Mouse (Mus musculus) embryonic facial prominence, embryonic 15.5 days (tissue): Measurements from ENCODE around the gene Lrch1. TPM values are rescaled to one million over a fixed set of nuclear protein-coding genes. Genes with fewer than 3 reads are reported as not detected.

Experiments used
- ATAC-seq: fragments of 200-750 bp; cut with Nextera tagmentation; 2 replicates; pipeline ENCODE4 v1.8.0; 2017; ENCODE audit warnings: low read depth, moderate TSS enrichment; ENCODE audit not compliant: insufficient number of reproducible peaks, low FRiP score, low TSS enrichment
- H3K27ac ChIP-seq: fragments of 300-500 bp; sonication (generic); replicated peaks from 2 replicates; pipeline ENCODE4 v1.5.1; 2015; ENCODE audit warnings: mild to moderate bottlenecking, inconsistent platforms
- H3K27me3 ChIP-seq: fragments of 300-500 bp; sonication (generic); 2 replicates; pipeline ENCODE4 v1.6.1; 2015; ENCODE audit warnings: inconsistent platforms
- H3K36me3 ChIP-seq: fragments of 300-500 bp; sonication (generic); 2 replicates; pipeline ENCODE4 v1.6.1; 2015; ENCODE audit warnings: mild to moderate bottlenecking, inconsistent platforms
- H3K4me1 ChIP-seq: fragments of 300-500 bp; sonication (generic); 2 replicates; pipeline ENCODE4 v1.6.1; 2015; ENCODE audit warnings: inconsistent platforms
- H3K4me2 ChIP-seq: fragments of 300-500 bp; sonication (generic); replicated peaks from 2 replicates; pipeline ENCODE4 v1.6.1; 2015; ENCODE audit warnings: mild to moderate bottlenecking, inconsistent platforms
- H3K4me3 ChIP-seq: fragments of 300-500 bp; sonication (generic); replicated peaks from 2 replicates; pipeline ENCODE4 v1.5.1; 2015; ENCODE audit warnings: mild to moderate bottlenecking, inconsistent platforms
- H3K9ac ChIP-seq: fragments of 300-500 bp; sonication (generic); 2 replicates; pipeline ENCODE4 v1.6.1; 2015; ENCODE audit warnings: inconsistent platforms
- H3K9me3 ChIP-seq: fragments of 300-500 bp; sonication (generic); replicated peaks from 2 replicates; pipeline ENCODE4 v1.6.1; 2016; ENCODE audit warnings: inconsistent platforms
- WGBS: fragments of 180-500 bp; shearing (Covaris S2); methylation state at CpG from one replicate; pipeline ENCODE4 v1.1.7; 2015; 5-methylcytosine and 5-hydroxymethylcytosine counted together
- polyA plus RNA-seq: library from polyadenylated mRNA; unstranded; fragments of >200 nt; fragmentation: Nextera tagmentation; extraction: Ambion mirVana; gene quantifications from 2 replicates; pipeline ENCODE4 v1.2.1, GENCODE M21; 2015

Gene Lrch1
- polyA plus RNA-seq, 1 experiment from 2014 or later = 18.8 TPM

DNA sequence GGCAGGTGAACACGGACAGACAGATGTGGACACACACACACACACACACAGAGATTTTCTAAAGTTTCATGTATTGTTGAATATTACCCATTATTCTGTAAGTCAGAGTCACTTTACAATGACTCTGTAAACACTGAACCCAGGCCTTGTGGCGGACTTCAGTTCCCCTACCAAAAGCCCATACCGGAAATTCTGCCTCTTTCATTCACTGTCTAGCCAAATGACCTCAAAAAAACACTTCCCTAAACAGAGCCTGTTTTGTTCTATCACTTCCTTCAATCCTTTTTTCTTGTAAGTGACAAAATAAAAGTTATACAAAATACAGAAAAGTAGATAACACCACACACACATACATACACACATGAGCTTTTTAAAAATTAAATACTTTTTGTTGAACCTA, 41.7 kb downstream of the Lrch1 start:
- no peak for ATAC-seq
- no peaks in the 10 kb centered on the region for H3K27me3 ChIP-seq
- 69% methylated on average over 3 of the region's 3 CpGs for WGBS

DNA sequence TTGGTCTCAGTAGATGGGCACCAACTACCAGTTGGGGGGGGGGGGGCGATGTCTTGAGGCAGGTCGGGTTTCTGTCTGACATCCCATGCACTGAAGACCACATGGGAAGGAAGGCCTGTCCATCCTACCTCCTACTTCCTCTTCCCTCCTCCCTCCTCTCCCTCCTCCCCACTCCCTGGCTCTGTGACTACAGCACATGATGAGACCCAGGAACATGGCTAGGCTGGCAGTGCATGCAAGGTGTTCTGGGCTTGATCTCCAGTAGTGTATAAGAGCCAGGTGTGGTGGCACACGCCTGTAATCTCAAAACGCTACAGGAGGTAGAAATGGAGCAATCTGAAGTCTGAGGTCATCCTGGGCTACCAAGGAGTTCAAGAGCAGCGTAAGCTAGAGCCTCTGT, 43.2 kb downstream of the Lrch1 start:
- Histone ChIP-seq H3K4me2 (no peak overlapping the region), H3K4me1 (peaks cover 16% of the 10 kb centered on the region; the same call in 1 of the 2 replicates), H3K36me3 (no peaks in the 10 kb centered on the region), H3K27me3 (no peaks in the 10 kb centered on the region), H3K27ac (no peak overlapping the region), H3K4me3 (no peak overlapping the region), H3K9ac (no peak overlapping the region), H3K9me3 (no peaks in the 10 kb centered on the region)
- WGBS = 90% methylated on average over 5 of the region's 5 CpGs
- no peak; the same call in 1 of the 2 replicates for ATAC-seq

More for the DNA sequence above, 41.7 kb downstream of the Lrch1 start:
- Histone ChIP-seq H3K36me3 (no peaks in the 10 kb centered on the region), H3K4me1 (peaks cover 14% of the 10 kb centered on the region), H3K4me3 (no peak overlapping the region), H3K4me2 (no peak overlapping the region), H3K9ac (no peak overlapping the region), H3K27ac (no peak overlapping the region), H3K9me3 (no peaks in the 10 kb centered on the region)

DNA sequence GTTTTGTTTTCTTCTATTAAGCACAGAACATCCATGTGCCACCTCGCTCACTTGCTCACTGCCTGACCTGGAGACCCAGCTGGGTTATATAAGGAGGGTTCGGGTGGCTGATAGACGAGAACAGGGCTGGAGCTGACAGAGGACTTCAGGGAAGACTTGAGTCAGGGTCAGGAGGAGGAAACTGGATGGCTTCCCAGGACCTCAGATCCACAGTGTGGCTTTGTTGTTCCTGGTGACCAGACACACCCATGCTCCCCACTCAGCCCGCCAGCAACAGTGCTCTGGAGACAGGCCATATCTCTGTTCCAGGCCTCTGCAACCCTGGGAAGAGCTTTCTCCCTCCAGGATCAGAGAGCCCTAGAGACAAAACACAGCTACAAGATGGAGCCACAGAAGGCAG, 44.6 kb downstream of the Lrch1 start:
- Histone ChIP-seq H3K27me3 (no peaks in the 10 kb centered on the region), H3K4me2 (no peak overlapping the region), H3K4me3 (no peak overlapping the region), H3K36me3 (no peaks in the 10 kb centered on the region), H3K9ac (no peak overlapping the region), H3K4me1 (peaks cover 16% of the 10 kb centered on the region; the same call in 1 of the 2 replicates), H3K27ac (no peak overlapping the region), H3K9me3 (no peaks in the 10 kb centered on the region)
- ATAC-seq = no peak
- 72% methylated on average over 4 of the region's 4 CpGs for WGBS

DNA sequence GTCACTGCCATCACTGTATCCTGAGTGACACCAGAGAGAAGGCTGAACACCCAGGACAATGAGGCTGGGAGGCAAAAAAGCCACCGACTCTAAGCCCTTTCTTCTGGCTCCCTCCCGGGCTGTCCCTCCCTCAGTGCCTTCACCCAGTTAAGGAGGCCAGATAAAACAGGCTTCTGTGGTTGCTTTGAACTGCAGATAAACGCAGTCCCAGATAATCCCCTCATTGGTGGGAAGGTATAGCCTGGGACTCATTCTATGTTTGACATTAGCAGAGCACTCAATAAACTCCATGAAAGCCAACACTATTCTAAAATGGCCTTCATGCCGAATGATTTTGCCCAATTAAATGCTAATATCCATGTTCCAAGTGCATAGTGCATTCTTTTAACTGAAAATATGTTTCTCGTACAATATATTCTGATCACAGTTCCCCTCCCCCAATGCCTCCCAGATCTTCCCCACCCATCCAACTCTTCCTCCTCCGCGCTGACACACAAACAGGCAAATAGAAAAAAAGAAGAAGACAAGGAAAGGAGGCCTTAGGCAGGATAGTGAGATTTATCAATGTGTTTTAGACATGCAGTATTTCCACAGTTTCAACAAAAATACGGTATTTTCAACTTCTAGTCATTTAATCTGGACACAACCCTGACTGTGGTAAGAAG, 46.8 kb downstream of the Lrch1 start:
- no peak overlapping the region for H3K9ac ChIP-seq
- no peak overlapping the region for H3K4me3 ChIP-seq
- H3K27ac ChIP-seq = no peak overlapping the region
- peaks cover 16% of the 10 kb centered on the region; the same call in 1 of the 2 replicates for H3K4me1 ChIP-seq
- H3K9me3 ChIP-seq = no peaks in the 10 kb centered on the region
- ATAC-seq = no peak
- no peaks in the 10 kb centered on the region for H3K27me3 ChIP-seq
- H3K36me3 ChIP-seq = no peaks in the 10 kb centered on the region
- H3K4me2 ChIP-seq = no peak overlapping the region
- 58% methylated on average over 8 of the region's 8 CpGs for WGBS

DNA sequence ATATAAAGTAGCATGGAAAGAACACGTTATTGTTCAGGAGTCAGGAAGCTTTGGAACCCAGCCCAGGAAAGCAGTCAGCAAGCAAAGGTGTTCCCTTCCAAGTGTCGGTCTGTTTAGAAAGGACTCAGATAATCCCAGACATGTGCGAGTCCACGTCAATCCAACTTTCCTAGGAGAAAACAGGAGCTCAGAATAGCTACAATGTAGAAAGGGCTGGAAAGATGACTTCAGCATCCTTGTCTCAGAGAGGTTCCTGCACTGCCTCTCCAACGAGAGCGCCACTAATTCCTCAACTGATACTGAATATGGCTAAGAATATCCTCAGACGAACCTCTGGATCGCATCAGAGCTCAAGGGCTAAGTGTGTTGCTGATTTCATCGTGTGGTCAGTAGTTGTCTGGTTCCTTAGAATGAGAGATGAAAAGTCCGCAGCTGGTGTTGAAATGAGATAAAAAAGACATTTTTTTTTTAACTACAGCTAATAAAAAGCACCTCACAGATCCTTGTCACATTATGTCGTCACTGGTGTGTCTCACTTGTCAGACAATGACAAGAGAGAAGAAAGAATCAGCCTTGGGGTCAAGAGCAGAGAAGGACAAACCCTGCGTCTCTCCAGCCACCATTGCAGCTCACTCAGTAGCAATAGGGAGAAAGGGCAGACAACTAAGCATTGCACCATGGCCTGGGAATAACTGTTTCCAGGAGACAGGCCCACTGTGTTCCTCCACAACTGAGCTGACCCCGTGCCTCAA, 47.5 kb downstream of the Lrch1 start:
- H3K4me2 ChIP-seq = no peak overlapping the region
- H3K27ac ChIP-seq = no peak overlapping the region
- H3K4me1 ChIP-seq = peaks cover 16% of the 10 kb centered on the region; the same call in 1 of the 2 replicates
- no peaks in the 10 kb centered on the region for H3K9me3 ChIP-seq
- 58% methylated on average over 13 of the region's 13 CpGs for WGBS
- no peak overlapping the region for H3K9ac ChIP-seq
- H3K27me3 ChIP-seq = no peaks in the 10 kb centered on the region
- no peaks in the 10 kb centered on the region for H3K36me3 ChIP-seq
- ATAC-seq = no peak
- no peak overlapping the region for H3K4me3 ChIP-seq

DNA sequence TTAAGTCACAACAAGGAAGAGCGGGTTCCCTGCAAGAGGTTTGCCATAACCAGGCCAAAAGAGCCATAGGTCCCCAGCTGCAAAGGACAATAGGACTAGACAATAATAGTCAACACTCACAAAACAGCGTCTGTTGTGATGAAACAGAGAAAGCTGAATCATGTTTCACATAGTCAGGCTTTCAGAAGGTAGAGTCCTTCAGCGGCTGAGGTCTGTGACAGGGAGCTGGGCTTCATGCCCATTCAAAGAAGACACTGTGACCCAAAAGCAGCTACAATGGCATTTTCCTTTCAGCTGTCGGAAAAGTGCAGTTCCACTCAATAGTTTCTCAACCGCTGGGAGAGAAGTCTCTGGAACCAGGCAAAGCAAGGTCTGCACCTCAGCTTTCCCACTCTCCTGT, 48.7 kb downstream of the Lrch1 start:
- Histone ChIP-seq H3K4me1 (peaks cover 13% of the 10 kb centered on the region; the same call in 1 of the 2 replicates), H3K9me3 (no peaks in the 10 kb centered on the region), H3K9ac (no peak overlapping the region), H3K27me3 (no peaks in the 10 kb centered on the region), H3K36me3 (no peaks in the 10 kb centered on the region), H3K4me3 (no peak overlapping the region), H3K4me2 (no peak overlapping the region), H3K27ac (no peak overlapping the region)
- ATAC-seq = no peak
- 91% methylated on average over 5 of the region's 5 CpGs for WGBS

DNA sequence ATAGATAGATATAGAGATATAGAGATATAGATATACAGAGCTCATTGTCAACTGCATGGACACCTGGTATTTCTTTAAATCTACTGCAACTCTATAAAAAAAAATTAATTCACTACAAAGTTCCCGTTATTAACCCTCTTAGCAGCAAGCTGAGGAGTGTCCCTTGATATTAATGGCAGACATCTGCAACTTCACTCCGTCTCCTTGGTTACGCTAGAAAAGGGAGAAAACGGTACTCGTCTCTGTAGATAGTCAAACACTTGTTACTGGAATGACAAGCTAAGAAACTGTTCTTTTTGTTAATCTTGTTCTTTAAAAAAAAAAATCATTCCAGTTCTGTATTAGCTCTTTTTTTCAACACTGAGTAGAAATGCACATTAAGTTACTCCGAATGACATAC, 54.0 kb downstream of the Lrch1 start:
- Histone ChIP-seq H3K27me3 (no peaks in the 10 kb centered on the region), H3K4me2 (no peak overlapping the region), H3K27ac (no peak overlapping the region), H3K4me3 (no peak overlapping the region), H3K9me3 (no peaks in the 10 kb centered on the region), H3K9ac (no peak overlapping the region), H3K4me1 (no peaks in the 10 kb centered on the region), H3K36me3 (no peaks in the 10 kb centered on the region)
- WGBS = 65% methylated on average over 6 of the region's 6 CpGs
- ATAC-seq = no peak

DNA sequence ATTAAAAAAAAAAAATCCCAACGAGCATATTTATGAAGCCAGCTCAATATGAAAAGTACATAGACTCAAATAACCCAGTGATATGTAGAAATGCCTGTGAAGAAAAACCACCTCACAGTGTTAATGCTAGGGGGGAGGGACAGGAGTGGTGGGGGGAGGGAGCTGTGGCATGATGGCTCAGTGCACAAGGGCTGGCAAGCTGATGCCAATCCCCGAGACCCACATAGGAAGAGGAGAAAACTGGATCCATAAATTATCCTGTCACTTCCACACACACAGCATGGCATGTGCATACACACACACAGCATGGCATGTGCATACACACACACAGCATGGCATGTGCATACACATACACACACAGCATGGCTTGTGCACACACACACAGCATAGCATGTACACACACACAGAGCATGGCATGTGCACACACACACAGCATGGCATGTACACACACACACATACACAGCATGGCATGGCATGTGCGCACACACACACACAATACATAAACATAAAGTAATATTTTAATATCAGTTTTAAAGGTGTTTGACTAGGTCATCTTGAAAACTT, 54.5 kb downstream of the Lrch1 start:
- Histone ChIP-seq H3K9ac (no peak overlapping the region), H3K27ac (no peak overlapping the region), H3K4me2 (no peak overlapping the region), H3K36me3 (no peaks in the 10 kb centered on the region), H3K4me3 (no peak overlapping the region), H3K4me1 (no peaks in the 10 kb centered on the region), H3K9me3 (no peaks in the 10 kb centered on the region), H3K27me3 (no peaks in the 10 kb centered on the region)
- WGBS = 80% methylated on average over 3 of the region's 3 CpGs
- ATAC-seq = no peak

DNA sequence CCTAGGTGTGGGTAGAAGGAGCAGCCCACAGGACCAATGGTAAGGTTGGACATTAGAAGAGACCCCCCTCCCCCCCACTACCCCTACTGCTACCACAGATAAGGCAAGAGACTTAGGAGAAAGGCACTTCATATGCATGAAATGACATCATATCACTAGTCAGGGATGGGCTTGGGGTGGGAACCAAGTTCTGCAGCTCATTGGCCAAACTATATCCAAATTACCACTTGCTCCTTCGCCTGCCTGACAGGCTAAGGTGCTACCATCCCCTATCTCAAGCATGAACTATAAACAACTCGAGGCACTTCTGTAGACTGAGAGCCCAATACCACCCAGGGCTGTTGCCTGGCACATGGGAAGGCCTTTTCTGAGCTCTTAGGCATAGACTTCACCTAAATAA, 58.4 kb downstream of the Lrch1 start:
- no peak overlapping the region for H3K4me3 ChIP-seq
- H3K9ac ChIP-seq = no peak overlapping the region
- no peaks in the 10 kb centered on the region for H3K27me3 ChIP-seq
- peaks cover 23% of the 10 kb centered on the region for H3K4me1 ChIP-seq
- WGBS = 86% methylated on average over 2 of the region's 2 CpGs
- H3K4me2 ChIP-seq = no peak overlapping the region
- no peak overlapping the region for H3K27ac ChIP-seq
- ATAC-seq = no peak
- H3K36me3 ChIP-seq = no peaks in the 10 kb centered on the region
- H3K9me3 ChIP-seq = no peaks in the 10 kb centered on the region

DNA sequence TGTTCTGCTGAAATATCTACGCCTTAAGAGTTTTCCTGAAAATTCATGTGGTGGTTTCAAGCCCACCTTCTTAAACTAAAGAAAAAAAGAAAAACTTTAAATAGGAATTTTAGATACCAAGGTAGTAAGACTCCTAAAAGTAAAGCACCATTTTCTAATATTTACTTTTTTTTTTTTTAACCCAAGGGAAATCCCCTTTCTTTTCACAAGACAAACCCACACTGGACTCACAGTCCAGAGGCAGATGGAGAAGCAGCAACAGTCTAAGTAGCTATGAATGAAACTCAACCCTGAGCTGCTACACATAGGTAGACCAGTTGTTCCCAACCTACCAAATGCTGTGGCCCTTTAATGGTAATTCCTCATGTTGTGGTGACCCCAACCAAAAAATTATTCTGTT, 59.6 kb downstream of the Lrch1 start:
- H3K4me2 ChIP-seq = no peak overlapping the region
- H3K9ac ChIP-seq = no peak overlapping the region
- H3K9me3 ChIP-seq = no peaks in the 10 kb centered on the region
- no peak for ATAC-seq
- no peaks in the 10 kb centered on the region for H3K27me3 ChIP-seq
- WGBS = 96% methylated on average over 1 of the region's 1 CpGs
- H3K27ac ChIP-seq = no peak overlapping the region
- H3K4me3 ChIP-seq = no peak overlapping the region
- no peaks in the 10 kb centered on the region for H3K36me3 ChIP-seq
- H3K4me1 ChIP-seq = peaks cover 33% of the 10 kb centered on the region

DNA sequence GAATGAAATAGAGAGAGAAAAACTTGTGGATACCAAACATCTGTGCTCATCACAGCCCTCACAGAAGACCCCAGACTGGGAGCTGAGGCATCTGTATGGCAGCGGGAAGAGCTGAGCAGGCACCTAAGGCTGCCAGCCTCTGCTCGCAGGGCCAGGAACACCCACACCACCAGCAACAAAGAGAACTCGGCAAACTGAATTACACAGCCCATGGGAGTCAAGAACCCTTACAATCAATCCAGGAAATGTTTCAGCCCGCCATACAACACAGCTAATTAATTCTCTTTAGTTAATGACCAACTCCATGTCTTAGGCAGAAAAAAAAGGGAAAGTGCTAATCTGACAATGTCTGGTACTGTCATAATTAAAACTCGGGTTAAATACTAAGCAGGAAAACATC, 61.2 kb downstream of the Lrch1 start:
- H3K9ac ChIP-seq = no peak overlapping the region
- WGBS = 54% methylated on average over 5 of the region's 5 CpGs
- H3K27ac ChIP-seq = no peak overlapping the region
- H3K4me2 ChIP-seq = no peak overlapping the region
- H3K36me3 ChIP-seq = no peaks in the 10 kb centered on the region
- H3K9me3 ChIP-seq = no peaks in the 10 kb centered on the region
- ATAC-seq = no peak
- peaks cover 49% of the 10 kb centered on the region for H3K4me1 ChIP-seq
- no peak overlapping the region for H3K4me3 ChIP-seq
- H3K27me3 ChIP-seq = no peaks in the 10 kb centered on the region
